Mouse (Mus musculus) cerebellum, adult 2 months (tissue): ENCODE data around the gene Foxk1.

Source experiments
- CTCF ChIP-seq: fragments of 200-500 bp; IDR thresholded peaks from 2 replicates; pipeline ENCODE4 v1.5.1; 2011; ENCODE audit warnings: low read depth, mild to moderate bottlenecking, control low read depth, low read length, moderate library complexity, borderline replicate concordance; ENCODE audit not compliant: insufficient read depth
- POLR2A ChIP-seq: fragments of 200-500 bp; IDR thresholded peaks from 2 replicates; pipeline ENCODE4 v1.6.1; 2011; ENCODE audit warnings: low read length, control low read depth, borderline replicate concordance; ENCODE audit not compliant: insufficient read depth

DNA sequence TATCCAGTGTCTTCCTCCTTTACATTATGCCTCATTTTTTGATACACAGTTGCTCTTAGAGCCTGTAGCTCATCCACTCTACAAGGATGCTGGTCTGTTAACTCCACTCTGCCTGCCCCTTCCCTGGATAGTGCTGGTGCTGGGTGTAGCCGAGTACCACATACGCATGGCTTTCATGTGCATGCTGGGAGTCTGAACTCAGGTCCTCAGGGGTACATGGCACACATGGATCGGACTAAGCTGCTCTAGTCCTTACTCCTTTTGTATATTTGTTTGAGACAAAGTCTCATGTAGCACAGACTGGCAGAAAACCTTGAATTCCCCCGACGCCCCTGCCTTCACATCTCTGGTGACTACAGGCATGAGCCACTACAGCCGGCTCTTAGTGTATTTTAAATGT, 15.0 kb upstream of the Foxk1 start:
- no peak for TF ChIP-seq POLR2A
- no peak for TF ChIP-seq CTCF
